Mouse (Mus musculus) MN1 (cell line): ENCODE measurements at regions not wholly inside any gene's neighbourhood (a gene's known extent, or its start where the extent isn't known, plus 50 kb on each side); places are given as distances from the start of the nearest gene placed in this dataset.

Experiments used
- DNase-seq: peaks from one replicate; pipeline ENCODE4 v3.0.0-alpha.2; 2016; ENCODE audit warnings: low spot score

DNA sequence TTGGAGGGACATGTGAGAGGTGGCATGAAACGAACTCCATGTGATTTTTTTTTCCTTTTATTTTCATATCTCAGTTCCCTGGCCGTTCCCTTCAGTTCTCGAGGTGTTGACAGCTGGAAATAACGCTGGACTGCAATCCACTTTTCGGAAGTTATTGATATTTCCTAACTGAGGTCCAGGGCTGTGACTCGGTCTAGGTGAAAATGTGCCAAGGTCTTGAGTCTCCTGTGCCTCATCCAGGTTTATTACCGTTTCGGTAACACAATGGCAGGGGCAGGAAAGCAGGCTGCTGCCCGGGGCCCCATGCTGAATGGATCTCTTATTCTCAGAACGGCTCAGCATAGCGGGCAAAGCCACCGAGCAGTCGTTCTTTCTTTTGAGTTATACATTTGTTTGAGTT lies 844.7 kb upstream of the Car8 start:
- no peak for DNase-seq

GRCm38 (mm10) chr4:9081701-9082562 lies 843.1 kb upstream of the Car8 start:
- peak; percentile 32 for DNase-seq

DNA sequence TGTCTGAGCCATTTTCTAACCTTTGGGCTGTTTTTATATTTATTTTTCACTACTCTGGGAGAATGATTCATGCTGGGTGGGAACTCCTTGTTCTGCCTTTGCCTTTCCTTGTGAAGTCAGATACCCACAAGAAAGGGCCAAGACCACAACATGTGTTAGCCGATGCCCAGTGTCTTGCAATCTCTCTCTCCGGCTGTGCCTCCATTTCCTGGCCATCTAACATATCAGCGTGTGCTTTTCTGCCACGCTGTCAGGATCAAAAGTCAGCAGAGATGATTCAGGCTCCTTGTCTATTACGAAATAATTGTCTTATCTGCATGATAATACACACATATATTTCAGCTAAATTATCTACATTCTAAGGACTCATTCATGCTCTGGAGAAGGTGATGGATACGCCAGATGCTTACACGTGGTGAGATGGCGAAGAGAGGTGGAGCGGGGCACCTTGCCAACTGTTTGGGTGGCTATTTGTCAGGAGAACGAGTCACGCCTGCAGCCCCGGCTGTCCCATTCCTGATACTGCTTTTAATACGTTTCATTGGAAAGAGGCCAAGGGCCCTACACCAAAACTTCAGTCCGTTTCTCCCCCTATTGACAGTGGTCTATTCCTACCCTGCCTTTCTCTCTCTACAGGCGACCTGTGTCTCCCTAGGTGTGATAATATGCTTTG lies 842.1 kb upstream of the Car8 start:
- peak; percentile 32 for DNase-seq

GRCm38 (mm10) chr4:9079828-9080245 lies 841.0 kb upstream of the Car8 start:
- DNase-seq: no peak

GRCm38 (mm10) chr4:9074447-9074846 lies 835.6 kb upstream of the Car8 start:
- no peak for DNase-seq

- DNase-seq: peak; percentile 29
These were observed 835.0 kb upstream of the Car8 start for GRCm38 (mm10) chr4:9073736-9074428.

DNA sequence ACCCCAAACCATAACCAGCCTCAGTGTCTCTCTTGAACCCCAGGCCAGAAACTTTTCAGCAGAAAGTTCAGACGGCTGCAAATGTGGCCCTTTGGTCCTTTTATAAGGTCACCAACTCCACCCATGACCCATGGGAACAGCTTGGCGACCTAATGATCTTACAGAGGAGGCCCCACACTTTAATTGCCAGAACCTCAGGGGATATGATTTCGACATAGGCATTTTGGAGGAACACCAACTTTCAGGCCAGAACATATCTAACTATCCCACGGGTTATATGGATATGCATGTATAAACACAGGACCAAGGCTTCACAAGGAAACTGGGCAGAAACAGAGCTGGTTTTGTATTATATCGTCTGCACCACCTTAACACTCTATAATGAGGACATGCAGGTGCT lies 833.5 kb upstream of the Car8 start:
- DNase-seq: no peak

GRCm38 (mm10) chr4:9067874-9068273 lies 829.0 kb upstream of the Car8 start:
- DNase-seq: no peak

DNA sequence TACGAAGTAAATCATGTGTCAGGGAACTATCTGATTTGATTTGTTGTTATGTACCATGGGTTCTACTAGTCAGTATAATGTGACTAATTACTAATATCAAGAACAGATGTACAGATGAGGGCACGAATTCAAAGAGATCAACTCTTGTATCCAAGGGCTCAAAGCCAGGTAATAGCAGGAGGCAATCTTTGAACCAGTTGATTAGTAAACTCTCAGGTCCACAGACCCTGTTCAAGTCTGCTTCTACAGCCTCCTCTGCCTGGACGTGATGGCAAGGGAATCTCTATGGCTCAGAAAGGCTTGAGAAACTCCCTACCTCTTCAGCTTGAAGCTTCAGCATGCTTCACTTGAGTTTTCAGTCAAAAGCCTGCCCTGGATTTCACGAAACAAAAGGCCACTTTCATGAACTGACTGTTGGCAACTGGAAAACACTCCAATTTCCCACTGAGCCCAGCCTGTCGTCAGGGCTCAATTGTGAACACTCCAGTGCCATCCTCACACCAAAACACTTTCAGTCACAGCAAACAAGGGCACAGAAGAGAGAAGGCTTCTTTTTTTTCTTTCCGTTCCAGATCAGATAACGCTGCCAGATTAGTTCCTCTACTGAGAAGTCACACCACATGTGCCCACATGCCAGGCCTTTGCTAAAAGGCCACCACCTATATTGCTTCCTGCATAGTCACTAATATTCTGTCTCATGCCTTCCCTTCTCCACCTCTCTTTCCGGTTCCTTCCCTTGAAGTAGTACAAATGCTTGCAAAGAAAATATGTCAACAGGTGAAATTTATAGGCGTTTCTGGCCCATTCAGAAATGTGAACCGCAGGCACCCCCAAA lies 827.4 kb upstream of the Car8 start:
- DNase-seq: no peak

DNA sequence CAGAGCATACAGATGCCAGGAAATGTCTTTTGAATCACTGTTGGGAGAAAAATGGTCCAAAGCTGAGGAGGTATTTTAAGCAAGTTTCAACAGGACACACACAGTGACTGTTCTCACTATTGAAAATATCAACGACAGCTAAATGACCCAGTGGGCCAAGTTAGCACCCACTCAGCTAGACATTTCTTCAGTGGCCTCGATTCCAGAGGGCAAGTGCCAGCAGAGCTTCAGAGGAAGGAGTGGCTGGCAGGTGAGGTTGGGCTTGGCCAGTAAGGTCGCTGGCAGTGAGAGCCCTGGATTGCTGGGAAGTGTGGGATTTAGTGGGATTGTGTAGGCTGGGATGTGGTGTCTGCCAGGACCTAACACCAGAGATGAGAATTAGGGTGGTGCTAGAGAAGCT lies 823.1 kb upstream of the Car8 start:
- DNase-seq: no peak

DNA sequence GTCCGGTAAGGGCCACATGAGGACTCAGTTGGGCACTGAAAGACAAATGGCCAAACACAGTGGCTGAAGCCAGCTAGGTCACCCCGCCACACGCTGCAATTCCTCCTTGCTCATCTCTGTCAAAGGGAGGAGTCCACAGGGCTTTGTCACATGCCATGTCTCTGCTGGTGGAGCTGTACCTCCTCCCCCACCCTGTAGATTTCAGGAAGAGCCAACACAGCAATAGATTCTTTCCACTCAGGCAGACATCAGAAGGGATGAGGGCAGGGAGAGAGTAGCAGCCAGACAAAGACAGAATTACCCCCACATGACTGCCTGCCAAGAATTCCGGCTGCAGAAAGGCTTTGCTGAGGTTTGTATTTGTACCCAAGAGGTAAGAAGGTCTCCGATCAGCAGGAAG lies 821.4 kb upstream of the Car8 start:
- DNase-seq: no peak

GRCm38 (mm10) chr4:9057676-9058075 lies 818.8 kb upstream of the Car8 start:
- DNase-seq: no peak

DNA sequence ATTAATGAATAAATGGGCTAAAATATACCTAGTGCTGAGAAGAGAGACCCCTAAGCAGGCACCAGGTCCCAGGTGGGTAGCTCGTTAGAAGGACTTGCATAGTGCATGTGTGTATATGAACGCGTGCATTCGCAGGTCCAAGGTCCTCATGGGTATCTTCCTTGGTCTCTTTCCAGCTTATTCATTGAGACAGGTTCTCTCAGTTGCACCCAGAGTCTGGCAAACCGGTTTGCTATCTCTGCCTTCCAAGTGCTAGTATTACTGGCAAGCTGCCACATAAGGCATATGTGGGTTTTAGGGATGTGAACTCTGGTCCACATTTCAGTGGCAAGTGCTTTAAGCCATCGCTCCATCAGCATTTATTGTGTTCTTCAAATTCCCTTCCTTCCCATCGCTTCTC lies 818.3 kb upstream of the Car8 start:
- no peak for DNase-seq

GRCm38 (mm10) chr4:9055876-9056275 lies 817.0 kb upstream of the Car8 start:
- no peak for DNase-seq

DNA sequence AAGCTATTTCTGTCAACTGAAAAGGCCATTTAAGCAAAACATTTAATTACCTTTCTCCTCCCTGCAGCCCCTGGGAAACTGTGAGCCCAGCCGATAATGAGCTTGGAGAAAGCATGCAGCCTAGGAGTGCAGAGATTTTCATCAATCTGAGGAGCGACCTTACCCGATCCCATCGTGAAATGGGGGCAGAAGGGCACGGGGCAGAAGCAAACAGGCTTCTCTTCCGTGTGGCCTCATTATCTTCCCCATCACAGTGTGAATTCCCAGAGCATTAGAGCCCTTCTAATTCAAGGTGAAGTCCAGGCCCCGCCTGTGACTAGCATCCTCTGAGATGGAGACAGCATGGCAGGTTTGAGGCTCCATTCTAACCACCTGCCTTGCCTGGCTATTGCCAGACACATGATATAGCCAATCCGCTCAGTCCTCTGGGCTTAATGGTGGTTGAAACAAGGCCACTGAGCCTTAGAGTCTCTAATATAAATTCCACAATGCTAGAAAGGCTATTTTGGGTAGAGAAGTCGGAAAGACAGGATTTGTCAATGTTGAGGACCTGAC lies 816.5 kb upstream of the Car8 start:
- no peak for DNase-seq

DNA sequence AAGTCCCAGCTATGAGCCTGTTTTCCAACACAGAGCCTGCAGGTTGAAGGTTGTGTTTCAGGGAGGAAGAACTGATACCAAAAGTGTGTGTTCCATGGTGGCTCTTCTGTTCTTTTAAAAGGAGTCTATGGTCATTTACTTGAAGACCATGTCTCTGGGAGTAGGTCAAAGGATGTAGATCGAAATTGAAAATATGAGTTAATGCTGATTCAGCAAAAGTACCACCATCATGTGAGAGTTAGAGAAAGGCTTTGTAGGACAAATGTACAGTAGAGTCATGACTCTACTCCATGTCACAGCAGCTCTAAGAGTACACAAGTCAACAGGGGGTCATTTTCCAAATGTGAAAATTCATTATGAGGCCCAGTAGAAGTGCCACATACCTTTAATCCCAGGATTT lies 810.0 kb upstream of the Car8 start:
- DNase-seq: no peak

DNA sequence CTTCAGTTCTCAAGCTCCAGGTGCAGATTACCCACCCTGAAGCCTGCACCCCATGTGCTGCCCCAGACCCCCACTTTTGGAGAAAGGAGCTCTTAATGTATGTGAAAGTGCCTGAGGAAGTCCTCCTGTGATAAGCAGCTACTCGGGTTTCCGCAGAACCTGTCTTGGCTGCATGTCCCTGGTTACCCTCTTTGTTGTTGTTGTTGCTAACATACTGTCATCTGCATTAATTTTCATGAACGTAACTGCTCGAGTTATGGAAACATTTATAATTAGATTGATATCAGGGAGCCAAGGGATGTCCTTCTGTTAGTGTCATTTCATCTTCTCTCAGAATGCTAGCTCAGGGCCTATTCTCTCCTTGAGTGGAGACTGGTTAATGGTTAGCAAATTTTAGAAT lies 808.3 kb upstream of the Car8 start:
- no peak for DNase-seq

GRCm38 (mm10) chr4:9046436-9046835 lies 807.6 kb upstream of the Car8 start:
- DNase-seq: no peak

DNA sequence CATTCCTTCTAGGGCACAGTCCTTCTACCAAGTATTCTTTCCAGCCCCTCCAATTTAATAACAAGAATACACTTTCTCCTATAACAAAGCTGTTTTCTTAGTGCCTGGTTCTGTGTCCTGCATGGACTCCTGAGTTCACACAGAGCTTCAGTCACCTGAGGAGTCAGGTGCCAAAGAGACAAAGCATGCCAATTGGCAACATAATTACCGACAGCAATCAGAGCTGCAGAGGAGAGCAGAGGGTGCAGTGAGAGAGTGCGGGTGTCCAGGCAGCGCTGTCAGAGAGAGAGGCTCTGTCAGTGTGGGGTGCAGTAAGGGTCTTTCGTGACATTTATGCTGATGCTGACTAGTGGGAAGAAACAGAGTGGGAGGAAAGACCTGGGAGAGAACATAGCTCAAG lies 807.2 kb upstream of the Car8 start:
- no peak for DNase-seq

DNA sequence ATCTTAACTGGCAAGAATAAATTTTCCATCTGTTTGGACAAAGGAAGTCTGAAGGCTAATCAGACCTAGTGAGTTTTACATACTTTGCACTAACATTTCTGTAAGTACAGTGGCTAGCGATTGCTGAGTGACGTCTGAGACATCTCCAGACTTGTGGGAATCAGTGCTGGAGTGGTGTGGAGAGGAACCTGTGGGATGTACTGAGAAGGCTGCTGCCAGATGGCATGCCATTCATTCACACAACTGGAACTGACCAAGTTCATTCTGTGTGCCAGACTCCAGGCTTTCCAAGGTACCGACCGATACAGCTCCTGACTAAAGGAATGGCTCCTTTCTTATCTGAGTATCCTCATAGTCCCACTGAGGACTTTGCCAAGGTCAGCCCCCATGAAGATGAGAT lies 797.2 kb upstream of the Car8 start:
- DNase-seq: no peak

- no peak for DNase-seq
These were observed 796.5 kb upstream of the Car8 start for GRCm38 (mm10) chr4:9035350-9035749.

GRCm38 (mm10) chr4:9034280-9034679 lies 795.4 kb upstream of the Car8 start:
- DNase-seq: no peak
